Mouse (Mus musculus) lung, adult 2 months (tissue): Measurements from ENCODE around the gene B020031M17Rik.
"Not testable (repeated sequence)": the region's sequence is repeated elsewhere in the genome, so short reads cannot be mapped to it uniquely, and the experiment has no call there.

ENCODE experiments used
- CTCF ChIP-seq: fragments of 200-500 bp; IDR thresholded peaks from 2 replicates; pipeline ENCODE4 v1.5.1; 2011; ENCODE audit warnings: mild to moderate bottlenecking, low read length, control low read depth; ENCODE audit not compliant: insufficient read depth
- POLR2A ChIP-seq: fragments of 200-500 bp; IDR thresholded peaks from 2 replicates; pipeline ENCODE4 v1.6.1; 2011; ENCODE audit warnings: low read depth, mild to moderate bottlenecking, control low read depth, low read length, borderline replicate concordance; ENCODE audit errors: extremely low read depth

GRCm38 (mm10) chr13:119991917-119992496, 41.4 kb upstream of the B020031M17Rik start:
- TF ChIP-seq CTCF, POLR2A: not testable (repeated sequence)
